In the genomic region with DNA sequence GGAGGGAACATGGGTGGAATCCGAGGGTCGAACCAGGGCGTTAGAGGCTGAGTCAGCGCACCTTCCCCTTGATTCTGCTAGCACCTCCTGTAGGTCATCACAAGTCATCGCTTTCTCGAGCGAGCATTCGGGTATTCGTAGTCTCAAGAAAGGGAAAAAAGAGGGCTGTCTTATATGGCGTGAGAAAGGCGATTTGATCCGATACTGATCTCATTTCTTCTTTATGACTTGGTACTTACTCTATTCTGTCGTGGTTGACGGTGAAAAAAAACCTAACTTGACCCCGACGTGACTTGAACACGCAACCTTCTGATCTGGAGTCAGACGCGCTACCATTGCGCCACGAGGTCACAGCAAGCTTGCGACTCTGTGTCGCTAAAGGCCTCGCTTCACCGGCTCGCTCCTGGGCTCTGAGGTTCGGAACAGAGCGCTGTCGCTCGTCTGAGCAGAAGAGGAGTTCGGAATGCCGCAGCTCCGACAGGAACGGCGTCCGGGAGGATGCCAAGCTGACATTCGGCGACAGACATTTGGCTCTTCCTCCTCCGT, we compare ENCODE assay signal across 8 mouse cellular contexts. TPM values are rescaled to one million over a fixed set of nuclear protein-coding genes. Genes with fewer than 3 reads are reported as not detected.
A peak's percentile ranks its signal among the peaks of the same experiment; 100 is the strongest.
DNase-seq lines count a peak whose midpoint lies in the region; ATAC-seq and TF ChIP-seq lines count a peak whose summit lies in the region.

No protein-coding gene starts in this region.

- WGBS in forebrain, embryonic 10.5 days = under 1% methylated on average over 39 of the region's 39 CpGs
- WGBS in heart, embryonic 14.5 days = 2% methylated on average over 39 of the region's 39 CpGs
- 2% methylated on average over 39 of the region's 39 CpGs for WGBS in liver, embryonic 11.5 days

- H3K4me1 ChIP-seq in forebrain, embryonic 10.5 days = no peaks in the 10 kb centered on the region
- H3K4me1 ChIP-seq in heart, embryonic 14.5 days (ENCODE audit: control insufficient read depth in 2 of 2, insufficient read depth in 2 of 2, low read length in 2 of 2) = 0 out of 4 replicates have a peak, but pooled peaks cover 0 to 2% of the 10 kb centered on the region in 2 experiments
- 0 out of 2 replicates have a peak, but pooled peaks cover 2% of the 10 kb centered on the region for H3K4me1 ChIP-seq in liver, embryonic 11.5 days (replicated peaks; ENCODE audit: control insufficient read depth, insufficient read depth, low read length)

- peak; percentile 93 to 97 for DNase-seq in CD8-positive naive resting alpha-beta T cell, adult 2 months (ENCODE audit: low read depth in 2 of 2, low spot score in 2 of 2)
- DNase-seq in c-Kit-positive CD71-negative TER-119-negative erythroid progenitor cells, embryonic 14.5 days (ENCODE audit: low read depth) = peak; percentile 60
- DNase-seq in forebrain, embryonic 10.5 days (ENCODE audit: extremely low spot score, low spot score) = peak; percentile 94
- peak; percentile 93 for DNase-seq in kidney, postnatal 10 days
- peak; percentile 94 for DNase-seq in liver, embryonic 11.5 days (ENCODE audit: low spot score)
- DNase-seq in spleen, postnatal 4 days (ENCODE audit: low spot score in 2 of 2) = peak; percentile 79 to 91

- peak overlapping the region; percentile 83 for H3K4me3 ChIP-seq in forebrain, embryonic 10.5 days
- peak overlapping the region; percentile 84 to 98 for H3K4me3 ChIP-seq in heart, embryonic 14.5 days (ENCODE audit: control insufficient read depth in 1 of 2, insufficient read depth in 1 of 2, low read depth in 1 of 2, low read length in 2 of 2)
- peak overlapping the region; percentile 69 for H3K4me3 ChIP-seq in liver, embryonic 11.5 days (ENCODE audit: low read depth, low read length)
- peak overlapping the region; percentile 65 for H3K4me3 ChIP-seq in myocyte

- no peak for TF ChIP-seq POLR2A in myocyte (IDR thresholded peaks at IDR 0.05; ENCODE audit: insufficient read length, low read depth)

- H3K9me3 ChIP-seq in forebrain, embryonic 10.5 days = no peaks in the 10 kb centered on the region
- no peaks in the 10 kb centered on the region for H3K9me3 ChIP-seq in heart, embryonic 14.5 days (ENCODE audit: control insufficient read depth, low read length)
- H3K9me3 ChIP-seq in liver, embryonic 11.5 days (ENCODE audit: control insufficient read depth, low read length) = no peaks in the 10 kb centered on the region

- H3K4me2 ChIP-seq in heart, embryonic 14.5 days (ENCODE audit: low read length) = peak overlapping the region; percentile 72
- peak overlapping the region; percentile 75 for H3K4me2 ChIP-seq in liver, embryonic 11.5 days
- peak overlapping the region; percentile 68 for H3K4me2 ChIP-seq in myocyte (ENCODE audit: low read depth)

- no peaks in the 10 kb centered on the region for H3K27me3 ChIP-seq in forebrain, embryonic 10.5 days (ENCODE audit: poor library complexity, severe bottlenecking)
- H3K27me3 ChIP-seq in heart, embryonic 14.5 days (ENCODE audit: control insufficient read depth, insufficient read depth, low read length) = no peaks in the 10 kb centered on the region
- 0 out of 2 replicates have a peak, but pooled peaks cover 2% of the 10 kb centered on the region for H3K27me3 ChIP-seq in liver, embryonic 11.5 days (replicated peaks; ENCODE audit: control insufficient read depth, insufficient read depth, low read length)
- H3K27me3 ChIP-seq in myocyte (ENCODE audit: control insufficient read depth, insufficient read depth, insufficient read length) = peaks cover under 1% of the 10 kb centered on the region

- peak overlapping the region; percentile 76 for H3ac ChIP-seq in myocyte (ENCODE audit: control insufficient read depth, insufficient read length)

- peak; percentile 75 for ATAC-seq in heart, embryonic 14.5 days (ENCODE audit: insufficient number of reproducible peaks, insufficient read depth, low FRiP score, low read depth)
- peak; percentile 92 for ATAC-seq in liver, embryonic 11.5 days (replicated peaks; ENCODE audit: low FRiP score)

- H3K79me2 ChIP-seq in myocyte (ENCODE audit: control insufficient read depth, insufficient read depth) = no peaks in the 10 kb centered on the region

- H3K9ac ChIP-seq in heart, embryonic 14.5 days (ENCODE audit: low read length) = peak overlapping the region; percentile 84
- H3K9ac ChIP-seq in liver, embryonic 11.5 days (ENCODE audit: low read depth, low read length) = peak overlapping the region; percentile 71

- H3K36me3 ChIP-seq in forebrain, embryonic 10.5 days (replicated peaks) = no peaks in the 10 kb centered on the region
- no peaks in the 10 kb centered on the region for H3K36me3 ChIP-seq in heart, embryonic 14.5 days (ENCODE audit: control insufficient read depth, insufficient read depth, low read length)
- H3K36me3 ChIP-seq in liver, embryonic 11.5 days (ENCODE audit: control insufficient read depth, insufficient read depth, low read length) = no peaks in the 10 kb centered on the region
- H3K36me3 ChIP-seq in myocyte (ENCODE audit: control insufficient read depth, insufficient read depth) = no peaks in the 10 kb centered on the region

- peak overlapping the region; percentile 92 for H3K27ac ChIP-seq in forebrain, embryonic 10.5 days
- peak overlapping the region; percentile 98 to 99 for H3K27ac ChIP-seq in heart, embryonic 14.5 days (replicated peaks in 1 of 2; ENCODE audit: control insufficient read depth in 1 of 2, insufficient read depth in 1 of 2, low read depth in 2 of 2, low read length in 2 of 2)
- H3K27ac ChIP-seq in liver, embryonic 11.5 days (ENCODE audit: low read depth, low read length) = peak overlapping the region; percentile 68

TF ChIP-seq in myocyte, 11 proteins besides CTCF, POLR2A, EP300 and RAD21:
- TF ChIP-seq MYOD1 (IDR thresholded peaks at IDR 0.05; ENCODE audit: control insufficient read depth in 1 of 3, insufficient read length in 2 of 3, low read depth in 2 of 3) (peak in 1 of 3 experiments; percentile 41), CEBPB (IDR thresholded peaks at IDR 0.05; ENCODE audit: insufficient read depth, poor library complexity, severe bottlenecking) (peak; percentile 50; the same call in 1 of the 2 replicates), SRF (IDR thresholded peaks at IDR 0.05; ENCODE audit: control insufficient read depth, insufficient read length, low read depth) (no peak), E2F4 (IDR thresholded peaks at IDR 0.05; ENCODE audit: insufficient read depth) (peak; percentile 42), REST (IDR thresholded peaks at IDR 0.05; ENCODE audit: insufficient read depth, insufficient read length) (no peak)

RNA-seq across cellular contexts. Expression of a gene that starts 29.6 kb away (rescaled TPM):
- polyA plus RNA-seq in forebrain, embryonic 10.5 days (2016; fragmentation: Nextera tagmentation; extraction: Ambion mirVana) = 0.17 TPM in 1 of 2 replicates, not detected in the other
- polyA plus RNA-seq in heart, embryonic 14.5 days (2014; fragmentation: Nextera tagmentation; extraction: Ambion mirVana) = 22.0 and 25.3 TPM in 2 replicates
- polyA plus RNA-seq in liver, embryonic 11.5 days (2014; fragmentation: Nextera tagmentation; extraction: Ambion mirVana) = 1.4 TPM in 2 replicates
- 0.05 TPM for polyA plus RNA-seq in myocyte (2012; fragmentation: generic; extraction: Trizol)

RNA-seq across cellular contexts. Expression of a gene that starts 46.2 kb away (rescaled TPM):
- polyA plus RNA-seq in forebrain, embryonic 10.5 days (2016; fragmentation: Nextera tagmentation; extraction: Ambion mirVana) = 0.26 and 0.36 TPM in 2 replicates
- 0.15 TPM in 1 of 2 replicates, not detected in the other for polyA plus RNA-seq in heart, embryonic 14.5 days (2014; fragmentation: Nextera tagmentation; extraction: Ambion mirVana)
- 0.27 and 0.34 TPM in 2 replicates for polyA plus RNA-seq in liver, embryonic 11.5 days (2014; fragmentation: Nextera tagmentation; extraction: Ambion mirVana)
- polyA plus RNA-seq in myocyte (2012; fragmentation: generic; extraction: Trizol) = not detected

Comparison
In these comparisons a context has a peak if more than half of its experiments do, and no peak if none do; other contexts are left out.
1. Peak in every context shown above with its lines: DNase-seq, ATAC-seq, H3K4me3 ChIP-seq and H3K27ac ChIP-seq.